Mouse (Mus musculus) cerebellum, adult 2 months (tissue): ENCODE data around the gene Derl2.

Experiments used
- CTCF ChIP-seq: fragments of 200-500 bp; IDR thresholded peaks from 2 replicates; pipeline ENCODE4 v1.5.1; 2011; ENCODE audit warnings: low read depth, mild to moderate bottlenecking, control low read depth, low read length, moderate library complexity, borderline replicate concordance; ENCODE audit not compliant: insufficient read depth
- POLR2A ChIP-seq: fragments of 200-500 bp; IDR thresholded peaks from 2 replicates; pipeline ENCODE4 v1.6.1; 2011; ENCODE audit warnings: low read length, control low read depth, borderline replicate concordance; ENCODE audit not compliant: insufficient read depth

- TF ChIP-seq CTCF: no peak
- no peak for TF ChIP-seq POLR2A
Observed at GRCm38 (mm10) chr11:71003611-71004315, 15.9 kb downstream of the Derl2 start.
